Mouse (Mus musculus) gastrocnemius, adult 18-20 months (tissue): ENCODE measurements around the gene Mdh2. TPM values are rescaled to one million over a fixed set of nuclear protein-coding genes. Genes with fewer than 3 reads are reported as not detected.

Source experiments
- DNase-seq: peaks from one replicate; pipeline ENCODE4 v3.0.0; 2021; ENCODE audit warnings: low spot score
- microRNA-seq: library from miRNA; unstranded; fragments of <30 nt; microRNA quantifications from one replicate; pipeline ENCODE4 v1.2.0, GENCODE M21; 2021
- total RNA-seq, 2 experiments: library from RNA; stranded (reverse); gene quantifications; 2 replicates each; pipeline ENCODE4 v1.2.3; 2021

Mdh2 gene
- total RNA-seq, 2 experiments from 2014 or later = 959 to 1,045 TPM

- DNase-seq = peak; percentile 69
Measured at GRCm38 (mm10) chr5:135834769-135835491, 56.6 kb downstream of the Mdh2 start.

GRCm38 (mm10) chr5:135835492-135835858, 57.2 kb downstream of the Mdh2 start:
- no peak for DNase-seq

GRCm38 (mm10) chr5:135835981-135836380, 57.7 kb downstream of the Mdh2 start:
- no peak for DNase-seq

Small RNA genes within 50 kb of the gene (microRNA-seq; reads per million reads assigned to microRNA genes)
- gene Gm23268 (not detected), gene Mir7034 (not detected)

Other genes with a start within 250 kb of the Mdh2 start
- gene Hip1, start 233.4 kb upstream of the Mdh2 start, total RNA-seq = 10 to 100 TPM; 17.3 TPM
- gene Ccl26, start 214.9 kb upstream of the Mdh2 start, total RNA-seq = not detected
- gene Ccl24, start 205.4 kb upstream of the Mdh2 start, total RNA-seq = 1 to 10 TPM in 1 of 2 experiments, under 1 TPM in 1; 0.32 to 1.4 TPM
- 10 to 100 TPM; 11.4 to 13.0 TPM for gene Rhbdd2, start 145.9 kb upstream of the Mdh2 start, total RNA-seq
- 10 to 100 TPM; 30.3 to 35.6 TPM for gene Por, start 108.4 kb upstream of the Mdh2 start, total RNA-seq
- gene Tmem120a, start 34.0 kb upstream of the Mdh2 start, total RNA-seq = 1 to 10 TPM; 6.8 to 8.4 TPM
- not detected for gene Styxl1, start 95 bp upstream of the Mdh2 start, total RNA-seq
- gene Srrm3, start 28.4 kb downstream of the Mdh2 start, total RNA-seq = not detected
- gene Hspb1, start 109.4 kb downstream of the Mdh2 start, total RNA-seq = 100 to 1,000 TPM; 239 to 482 TPM
- gene Ywhag, start 156.1 kb downstream of the Mdh2 start, total RNA-seq = 100 to 1,000 TPM; 288 to 326 TPM
- under 1 TPM; 0.57 to 0.95 TPM for gene Ssc4d, start 196.1 kb downstream of the Mdh2 start, total RNA-seq
- not detected for gene Zp3, start 201.6 kb downstream of the Mdh2 start, total RNA-seq
- 1 to 10 TPM; 7.4 to 7.6 TPM for gene Dtx2, start 216.3 kb downstream of the Mdh2 start, total RNA-seq